Mouse (Mus musculus): Measurements from ENCODE around the gene Mixl1. TPM values are rescaled to one million over a fixed set of nuclear protein-coding genes. Genes with fewer than 3 reads are reported as not detected.

Mixl1 gene
- polyA plus RNA-seq (2015; fragmentation: Nextera tagmentation; extraction: Ambion mirVana): not detected in 2 replicates

DNA sequence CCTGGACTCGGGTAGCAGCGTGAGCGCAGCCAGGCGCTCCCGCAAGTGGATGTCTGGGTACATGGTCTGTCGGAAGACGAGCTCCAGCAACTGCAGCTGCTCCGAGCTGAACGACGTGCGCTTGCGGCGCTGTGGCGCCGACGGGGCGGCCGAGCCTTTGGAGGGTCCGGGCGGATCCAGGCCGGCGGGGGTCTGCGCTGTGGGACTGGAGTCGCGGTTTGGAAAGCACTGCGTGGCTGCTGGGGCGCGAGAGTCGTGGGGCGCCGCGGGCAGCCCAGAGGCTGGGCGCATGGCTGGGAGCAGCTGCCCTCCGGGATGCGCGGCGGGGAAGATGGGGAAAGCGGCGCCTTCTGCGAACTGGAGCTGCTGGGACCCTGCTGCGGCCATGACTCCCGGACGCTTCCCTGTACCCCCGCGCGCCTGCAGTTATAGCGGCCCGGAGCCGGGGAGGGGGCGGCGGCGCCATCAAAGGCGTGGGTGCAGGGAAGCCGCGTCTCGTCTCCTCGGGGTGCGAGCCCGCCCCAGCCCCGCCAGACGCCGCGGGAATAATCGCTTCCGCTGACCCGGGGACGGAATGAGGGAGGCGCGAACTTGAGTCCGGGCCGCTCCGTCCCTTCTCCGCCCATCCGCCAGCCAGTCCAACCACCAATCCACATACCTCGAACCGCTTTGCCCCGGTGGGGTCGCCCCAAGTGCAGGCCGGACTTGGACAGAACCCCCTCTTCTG lies at the start of gene Mixl1:
Gene Mixl1 (minus strand): TSS at position 409 of the 727 bp plus-strand sequence.
- H3K4me2 ChIP-seq: peak within 1 kb of the TSS; percentile 60
- ATAC-seq (ENCODE audit: low read depth): peak; percentile 36; the same call in 1 of the 2 replicates
- H3K27me3 ChIP-seq: peaks cover 58% of the 10 kb centered on the region
- WGBS: under 1% methylated on average over 79 of the region's 79 CpGs
- H3K9me3 ChIP-seq: no peaks in the 10 kb centered on the region
- peaks cover 12% of the 10 kb centered on the region for H3K4me1 ChIP-seq (replicated peaks)
- no peak within 1 kb of the TSS for H3K27ac ChIP-seq (replicated peaks)
- peak within 1 kb of the TSS; percentile 41 for H3K4me3 ChIP-seq
- peaks cover 2% of the 10 kb centered on the region; the same call in 1 of the 2 replicates for H3K36me3 ChIP-seq
- H3K9ac ChIP-seq: peak within 1 kb of the TSS; percentile 38

DNA sequence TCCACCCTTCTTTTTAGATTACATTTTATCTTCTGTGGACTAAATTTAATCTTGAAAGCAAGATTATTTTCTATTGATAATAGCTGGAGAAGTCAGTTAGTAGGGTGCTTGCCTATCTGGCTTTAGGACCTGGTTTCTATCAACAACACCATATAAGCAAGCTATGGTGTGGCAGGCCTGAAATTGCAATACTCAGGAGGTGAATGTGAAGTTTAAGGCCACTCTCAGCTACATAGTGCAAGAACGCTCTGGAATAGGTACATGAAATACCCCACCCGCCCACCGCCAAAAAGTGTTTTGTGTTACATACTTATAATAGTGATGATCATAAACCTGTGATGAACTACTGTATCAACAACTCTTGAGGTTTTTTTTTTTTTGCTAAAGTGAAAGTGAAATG lies 32.4 kb upstream of the Mixl1 start:
- Histone ChIP-seq H3K4me2 (no peak overlapping the region), H3K4me1 (replicated peaks) (peaks cover 43% of the 10 kb centered on the region), H3K36me3 (peaks cover 1% of the 10 kb centered on the region), H3K27me3 (no peaks in the 10 kb centered on the region), H3K4me3 (no peak overlapping the region), H3K9me3 (no peaks in the 10 kb centered on the region), H3K27ac (replicated peaks) (no peak overlapping the region), H3K9ac (no peak overlapping the region)
- WGBS: 92% methylated on average over 3 of the region's 3 CpGs
- no peak for ATAC-seq (ENCODE audit: low read depth)

DNA sequence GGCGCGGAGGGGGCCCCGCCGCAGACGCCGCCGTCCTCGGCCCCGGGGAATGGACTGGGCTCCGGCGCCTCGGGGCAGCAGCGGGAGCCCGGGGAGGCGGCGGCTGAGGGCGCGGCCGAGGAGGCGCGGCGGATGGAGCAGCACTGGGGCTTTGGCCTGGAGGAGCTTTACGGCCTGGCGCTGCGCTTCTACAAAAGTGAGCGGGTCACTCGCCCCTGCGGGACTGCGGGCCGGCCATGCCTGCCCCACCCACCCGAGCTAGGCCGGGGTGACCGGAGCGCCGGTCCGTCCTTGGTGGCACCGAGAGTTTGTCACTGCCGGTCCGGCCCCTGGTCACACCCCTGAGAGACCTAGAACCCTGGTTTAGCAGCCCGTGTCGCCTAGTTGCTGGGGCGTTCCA lies 29.3 kb upstream of the Mixl1 start:
- H3K27me3 ChIP-seq: no peaks in the 10 kb centered on the region
- peak overlapping the region; percentile 93 for H3K9ac ChIP-seq
- H3K4me3 ChIP-seq: peak overlapping the region; percentile 94
- H3K4me2 ChIP-seq: peak overlapping the region; percentile 83
- 0% methylated on average over 39 of the region's 42 CpGs for WGBS
- no peaks in the 10 kb centered on the region for H3K9me3 ChIP-seq
- H3K36me3 ChIP-seq: no peaks in the 10 kb centered on the region
- H3K27ac ChIP-seq (replicated peaks): peak overlapping the region; percentile 93
- peak; percentile 78; the same call in 1 of the 2 replicates for ATAC-seq (ENCODE audit: low read depth)
- peaks cover 43% of the 10 kb centered on the region for H3K4me1 ChIP-seq (replicated peaks)

DNA sequence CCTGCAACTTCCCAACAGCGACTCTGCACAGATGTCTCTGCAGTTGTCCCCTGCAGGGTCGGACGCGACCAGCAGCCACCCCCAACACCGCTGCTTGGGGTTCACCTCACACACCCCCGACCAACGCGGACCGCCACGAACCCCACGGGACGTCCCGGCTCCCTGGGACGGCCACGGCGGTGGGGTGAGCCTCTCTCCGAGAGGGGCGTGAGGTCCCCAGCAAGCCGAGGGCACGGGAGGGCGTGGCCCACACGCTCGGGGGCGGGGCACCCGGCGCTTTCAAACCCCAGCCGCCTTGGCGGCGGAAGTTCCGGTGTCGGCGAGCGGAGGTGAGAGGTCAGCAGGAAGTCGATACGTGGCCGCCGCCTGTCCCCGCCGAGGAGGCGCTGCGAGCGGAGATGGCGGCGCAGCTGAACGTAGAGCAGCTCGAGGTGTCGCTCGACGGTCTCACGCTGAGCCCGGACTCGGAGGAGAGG lies 28.9 kb upstream of the Mixl1 start, which contains the start of gene Acbd3:
Gene Acbd3 (plus strand): TSS at position 340 of the 476 bp plus-strand sequence.
- peak; percentile 95 for ATAC-seq (ENCODE audit: low read depth)
- peaks cover 43% of the 10 kb centered on the region for H3K4me1 ChIP-seq (replicated peaks)
- under 1% methylated on average over 51 of the region's 52 CpGs for WGBS

DNA sequence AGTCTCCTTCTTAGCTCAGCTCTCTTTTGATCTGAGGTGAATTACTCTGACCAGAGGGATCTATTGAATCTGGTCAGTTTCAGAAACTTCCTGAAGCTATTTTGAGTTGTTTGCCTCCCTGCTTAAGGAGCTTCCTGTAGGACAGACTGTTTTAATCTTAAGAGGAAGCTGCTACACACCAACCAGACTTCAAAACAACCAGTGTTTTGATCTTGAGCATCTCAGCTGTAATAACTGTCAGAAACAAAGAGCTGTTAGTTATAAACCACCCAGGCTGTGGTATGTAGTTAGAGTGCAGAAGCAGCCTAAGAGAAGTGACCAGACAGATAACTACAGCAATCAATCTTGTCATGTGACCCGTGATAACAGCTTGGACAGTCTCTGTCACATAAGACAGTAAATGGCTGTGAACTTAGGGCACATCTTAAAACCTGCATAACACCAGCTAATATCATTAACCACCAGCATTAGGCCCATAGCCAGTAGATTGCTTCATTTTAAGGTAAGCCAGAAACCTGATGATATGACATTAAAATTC lies 26.9 kb upstream of the Mixl1 start:
- no peak for ATAC-seq (ENCODE audit: low read depth)
- 56% methylated on average over 1 of the region's 1 CpGs for WGBS
- no peak overlapping the region for H3K4me3 ChIP-seq

More for the DNA sequence above, 28.9 kb upstream of the Mixl1 start, which contains the start of gene Acbd3:
- peak within 1 kb of the TSS; percentile 93 for H3K9ac ChIP-seq
- no peaks in the 10 kb centered on the region for H3K27me3 ChIP-seq
- peak within 1 kb of the TSS; percentile 83 for H3K4me2 ChIP-seq
- peak within 1 kb of the TSS; percentile 94 for H3K4me3 ChIP-seq
- H3K27ac ChIP-seq (replicated peaks): peak within 1 kb of the TSS; percentile 93
- no peaks in the 10 kb centered on the region for H3K9me3 ChIP-seq
- H3K36me3 ChIP-seq: no peaks in the 10 kb centered on the region

DNA sequence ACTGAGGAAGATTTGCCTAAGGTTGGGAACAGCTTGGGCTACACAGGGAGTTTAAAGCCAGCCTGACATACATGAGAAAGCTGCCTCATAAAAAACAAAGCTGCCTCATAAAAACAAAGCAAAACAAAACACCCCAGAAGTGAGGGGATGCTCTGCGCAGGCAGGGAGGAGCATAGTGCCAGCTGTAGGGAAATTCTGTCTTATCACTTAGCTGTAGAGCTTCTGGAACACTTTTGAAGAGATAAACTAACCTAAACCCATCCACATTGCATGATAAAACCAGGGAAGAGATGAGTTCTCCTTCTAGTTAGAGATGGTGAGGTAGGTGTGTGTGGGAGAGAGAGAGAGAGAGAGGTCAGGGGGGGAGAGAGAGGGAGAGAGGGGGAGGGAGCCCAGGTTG lies 25.8 kb upstream of the Mixl1 start:
- H3K4me2 ChIP-seq: no peak overlapping the region
- no peaks in the 10 kb centered on the region for H3K9me3 ChIP-seq
- H3K9ac ChIP-seq: no peak overlapping the region
- 56% methylated on average over 1 of the region's 1 CpGs for WGBS
- no peak overlapping the region for H3K4me3 ChIP-seq
- no peak for ATAC-seq (ENCODE audit: low read depth)
- no peaks in the 10 kb centered on the region for H3K27me3 ChIP-seq
- H3K27ac ChIP-seq (replicated peaks): no peak overlapping the region
- H3K4me1 ChIP-seq (replicated peaks): peaks cover 19% of the 10 kb centered on the region
- no peaks in the 10 kb centered on the region for H3K36me3 ChIP-seq

More for the DNA sequence above, 26.9 kb upstream of the Mixl1 start:
- no peak overlapping the region for H3K4me2 ChIP-seq
- H3K27ac ChIP-seq (replicated peaks): no peak overlapping the region
- H3K9ac ChIP-seq: no peak overlapping the region
- H3K9me3 ChIP-seq: no peaks in the 10 kb centered on the region
- H3K4me1 ChIP-seq (replicated peaks): peaks cover 29% of the 10 kb centered on the region
- no peaks in the 10 kb centered on the region for H3K36me3 ChIP-seq
- no peaks in the 10 kb centered on the region for H3K27me3 ChIP-seq

DNA sequence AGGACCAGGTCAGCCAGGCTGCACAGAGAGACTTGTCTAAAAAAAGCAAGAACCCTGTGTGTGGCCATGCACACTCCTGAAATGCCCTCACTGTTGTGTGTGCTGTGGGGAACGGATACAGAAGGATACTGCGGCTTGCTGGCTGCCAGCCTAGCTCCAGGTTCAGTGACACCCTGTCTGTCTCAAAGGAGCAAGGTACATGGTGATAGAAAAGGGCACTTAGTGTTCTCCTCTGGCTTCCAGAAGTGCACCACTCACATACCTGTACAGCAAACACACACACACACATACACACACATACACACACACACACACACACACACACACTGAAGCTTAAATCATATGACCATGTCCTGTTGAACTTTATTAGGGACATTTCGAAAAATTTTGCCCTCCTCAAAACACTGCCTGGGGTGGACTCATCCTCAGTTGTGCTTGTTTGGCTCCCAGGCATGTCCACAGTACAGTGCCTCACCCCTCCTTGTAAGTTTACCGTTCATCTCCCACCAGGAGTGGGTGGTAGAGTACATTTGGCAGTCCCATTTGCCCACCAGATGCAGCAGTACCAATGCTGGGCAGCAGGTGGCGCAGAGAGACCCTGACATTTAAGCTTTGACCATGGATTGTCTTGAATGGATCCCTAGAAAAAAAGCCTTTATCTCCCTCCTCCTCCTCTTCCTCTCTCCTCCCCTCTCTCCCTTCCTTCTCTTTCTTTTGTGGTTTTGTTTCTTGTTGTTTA lies 23.3 kb upstream of the Mixl1 start:
- 43% methylated on average over 5 of the region's 5 CpGs for WGBS
- no peaks in the 10 kb centered on the region for H3K36me3 ChIP-seq
- H3K9me3 ChIP-seq: no peaks in the 10 kb centered on the region
- no peak overlapping the region for H3K9ac ChIP-seq
- peak; percentile 59; the same call in 1 of the 2 replicates for ATAC-seq (ENCODE audit: low read depth)
- H3K27ac ChIP-seq (replicated peaks): no peak overlapping the region
- peaks cover 5% of the 10 kb centered on the region for H3K4me1 ChIP-seq (replicated peaks)
- H3K27me3 ChIP-seq: no peaks in the 10 kb centered on the region
- H3K4me3 ChIP-seq: no peak overlapping the region
- H3K4me2 ChIP-seq: no peak overlapping the region

DNA sequence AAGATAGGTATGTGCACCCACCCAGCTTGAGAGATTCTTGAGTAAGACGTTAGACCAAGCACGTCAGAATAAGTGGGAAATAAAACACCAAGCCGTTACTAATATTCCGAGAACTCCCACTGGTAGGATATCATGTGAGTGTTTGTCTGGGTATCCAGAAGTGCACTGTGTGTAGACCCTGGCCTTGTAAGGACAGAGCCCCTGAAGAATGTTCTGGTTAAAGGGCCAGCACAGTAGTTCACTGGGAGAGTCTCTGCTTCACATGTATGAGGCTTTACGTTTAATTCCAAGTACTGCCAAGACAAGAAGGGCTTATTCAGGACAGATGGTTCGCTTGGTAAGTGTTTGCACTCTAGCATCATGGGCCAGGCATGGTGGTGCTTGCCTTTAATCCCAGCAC lies 22.6 kb upstream of the Mixl1 start:
- Histone ChIP-seq H3K36me3 (no peaks in the 10 kb centered on the region), H3K27ac (replicated peaks) (no peak overlapping the region), H3K9ac (no peak overlapping the region), H3K4me3 (no peak overlapping the region), H3K4me1 (replicated peaks) (no peaks in the 10 kb centered on the region), H3K4me2 (no peak overlapping the region), H3K9me3 (no peaks in the 10 kb centered on the region), H3K27me3 (no peaks in the 10 kb centered on the region)
- WGBS: 87% methylated on average over 6 of the region's 6 CpGs
- ATAC-seq (ENCODE audit: low read depth): no peak

DNA sequence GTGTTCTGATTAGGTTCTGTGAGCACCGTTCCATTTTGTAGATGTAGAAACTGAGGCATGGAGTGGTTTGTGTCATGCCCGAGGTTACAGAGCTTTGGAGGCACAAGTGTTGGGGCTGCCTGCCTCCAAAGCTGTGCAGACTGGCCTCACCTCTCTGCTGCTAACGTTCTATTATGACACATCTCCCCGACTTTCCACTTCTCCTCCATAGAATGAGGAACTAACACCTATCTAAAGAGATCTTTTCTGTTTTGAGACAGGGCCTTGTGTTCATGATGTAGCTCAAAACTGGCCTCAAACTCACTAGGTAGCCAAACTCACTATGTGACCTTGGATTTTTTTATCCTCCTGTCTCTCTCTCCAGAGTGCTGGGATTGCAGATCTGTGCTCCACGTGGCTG lies 21.9 kb upstream of the Mixl1 start:
- 77% methylated on average over 5 of the region's 5 CpGs for WGBS
- H3K27ac ChIP-seq (replicated peaks): no peak overlapping the region
- H3K4me1 ChIP-seq (replicated peaks): no peaks in the 10 kb centered on the region
- H3K36me3 ChIP-seq: no peaks in the 10 kb centered on the region
- no peak overlapping the region for H3K9ac ChIP-seq
- no peak overlapping the region for H3K4me2 ChIP-seq
- H3K9me3 ChIP-seq: no peaks in the 10 kb centered on the region
- no peak for ATAC-seq (ENCODE audit: low read depth)
- H3K4me3 ChIP-seq: no peak overlapping the region
- H3K27me3 ChIP-seq: no peaks in the 10 kb centered on the region

DNA sequence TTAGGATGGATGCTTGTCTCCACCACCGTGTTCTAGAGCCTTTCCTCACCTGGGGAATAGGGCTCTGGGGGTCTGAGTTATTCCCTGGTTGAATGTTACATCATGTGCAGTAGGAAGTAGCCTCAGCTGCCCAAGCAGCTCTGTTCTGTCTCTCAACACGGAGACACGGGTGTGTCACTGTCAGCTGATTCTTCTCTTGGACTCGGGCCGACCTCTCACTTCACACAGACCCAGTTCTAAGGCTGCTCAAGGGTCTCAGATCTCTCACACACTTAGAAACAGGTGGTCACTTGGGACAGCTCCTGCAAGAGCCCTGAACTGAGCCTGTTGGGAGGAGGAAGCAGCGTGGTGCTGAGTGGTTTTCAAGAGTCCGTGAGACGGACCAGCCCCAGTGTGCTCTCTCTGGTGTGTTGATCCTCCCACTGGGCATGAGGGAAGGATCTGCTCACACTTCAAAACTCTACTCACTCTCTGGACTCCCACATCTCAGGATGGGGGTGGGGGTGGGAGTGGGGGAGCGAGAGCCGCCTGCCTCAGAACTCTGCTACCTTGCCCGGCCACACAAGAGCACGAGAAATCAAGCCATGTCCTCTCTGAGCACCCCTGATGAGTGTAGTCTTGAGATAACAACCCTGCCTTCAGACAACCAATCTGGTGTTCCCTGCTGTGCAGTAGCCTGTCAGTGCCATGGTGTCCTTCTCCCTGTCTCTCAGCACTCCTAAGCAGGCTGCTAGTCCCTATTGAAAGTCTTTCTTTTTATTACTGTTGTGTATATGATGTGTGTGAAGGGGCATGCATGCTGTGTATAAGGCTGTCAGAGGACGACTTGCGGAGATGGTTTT lies 12.3 kb upstream of the Mixl1 start:
- Histone ChIP-seq H3K27me3 (no peaks in the 10 kb centered on the region), H3K4me1 (replicated peaks) (no peaks in the 10 kb centered on the region), H3K4me2 (no peak overlapping the region), H3K9me3 (no peaks in the 10 kb centered on the region), H3K9ac (no peak overlapping the region), H3K36me3 (no peaks in the 10 kb centered on the region), H3K27ac (replicated peaks) (no peak overlapping the region), H3K4me3 (no peak overlapping the region)
- ATAC-seq (ENCODE audit: low read depth): no peak
- 78% methylated on average over 14 of the region's 14 CpGs for WGBS

DNA sequence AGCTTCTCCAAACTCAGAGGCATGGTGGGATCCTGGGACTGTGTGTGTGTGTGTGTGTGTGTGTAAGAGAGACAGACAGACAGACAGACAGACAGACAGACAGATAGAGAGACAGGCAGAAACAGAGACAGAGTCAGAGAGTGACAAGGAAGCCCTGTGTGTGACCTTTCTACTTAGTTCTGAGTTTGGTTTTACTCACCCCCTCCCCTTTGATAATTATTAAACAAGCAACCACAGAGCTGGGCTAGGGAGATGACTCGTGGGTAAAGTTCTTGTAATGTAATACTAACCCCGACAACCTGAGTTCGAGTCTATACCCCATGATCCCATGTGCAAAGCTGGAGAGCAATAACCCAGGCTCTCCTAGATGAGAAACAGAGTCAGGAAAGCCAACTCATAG lies 11.0 kb upstream of the Mixl1 start:
- Histone ChIP-seq H3K9ac (no peak overlapping the region), H3K4me1 (replicated peaks) (no peaks in the 10 kb centered on the region), H3K36me3 (no peaks in the 10 kb centered on the region), H3K27ac (replicated peaks) (no peak overlapping the region), H3K9me3 (no peaks in the 10 kb centered on the region), H3K27me3 (no peaks in the 10 kb centered on the region), H3K4me2 (no peak overlapping the region), H3K4me3 (no peak overlapping the region)
- no peak for ATAC-seq (ENCODE audit: low read depth)
- 86% methylated on average over 3 of the region's 3 CpGs for WGBS

Data from neural tube, embryonic 13.5 days (tissue).